Mouse (Mus musculus): ENCODE data around the gene Litaf.

Litaf gene

DNA sequence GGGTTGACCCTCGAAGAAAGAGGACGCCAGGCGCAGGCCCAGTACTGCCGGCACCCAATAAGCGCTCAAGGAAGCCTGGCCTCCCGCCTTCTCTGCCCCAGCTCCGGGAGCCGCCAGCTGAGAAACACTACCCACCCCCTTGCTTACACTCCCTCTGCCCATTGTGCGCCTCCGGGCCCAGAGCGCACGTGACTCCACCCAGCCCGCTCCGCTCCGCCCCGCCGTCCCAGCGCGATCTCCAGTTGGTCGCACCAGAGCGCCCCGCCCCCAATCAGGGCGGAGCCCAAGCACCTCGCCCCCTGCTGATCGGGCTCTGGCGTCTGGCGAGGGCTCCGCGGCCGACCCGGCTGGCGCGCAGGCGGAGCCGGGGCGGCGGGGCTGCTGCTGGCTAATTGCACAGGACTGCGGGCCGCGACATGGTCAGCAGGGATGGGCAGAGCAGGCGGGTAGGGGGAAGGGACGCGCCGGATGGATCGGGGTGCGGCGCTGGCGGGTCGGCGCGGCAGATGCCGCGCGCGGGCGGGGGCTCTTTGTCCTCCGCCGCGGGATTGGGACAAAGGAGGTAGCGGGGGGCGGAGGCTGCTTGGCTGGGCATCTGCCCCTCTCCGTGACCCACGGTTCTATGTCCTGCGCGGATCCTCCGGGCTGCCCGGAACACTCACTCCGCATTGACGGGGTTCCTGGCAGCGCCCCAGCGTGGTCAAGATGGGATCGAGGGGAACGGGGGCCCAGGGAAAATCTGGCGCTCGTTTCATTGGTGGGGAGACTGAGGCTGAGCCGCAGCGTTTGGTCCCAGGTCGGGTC is at the start of gene Litaf:
Litaf (minus strand) TSS at position 129 of the 804 bp plus-strand sequence.
- in situ Hi-C loops (cut with MseI, MboI), result no loop called here

DNA sequence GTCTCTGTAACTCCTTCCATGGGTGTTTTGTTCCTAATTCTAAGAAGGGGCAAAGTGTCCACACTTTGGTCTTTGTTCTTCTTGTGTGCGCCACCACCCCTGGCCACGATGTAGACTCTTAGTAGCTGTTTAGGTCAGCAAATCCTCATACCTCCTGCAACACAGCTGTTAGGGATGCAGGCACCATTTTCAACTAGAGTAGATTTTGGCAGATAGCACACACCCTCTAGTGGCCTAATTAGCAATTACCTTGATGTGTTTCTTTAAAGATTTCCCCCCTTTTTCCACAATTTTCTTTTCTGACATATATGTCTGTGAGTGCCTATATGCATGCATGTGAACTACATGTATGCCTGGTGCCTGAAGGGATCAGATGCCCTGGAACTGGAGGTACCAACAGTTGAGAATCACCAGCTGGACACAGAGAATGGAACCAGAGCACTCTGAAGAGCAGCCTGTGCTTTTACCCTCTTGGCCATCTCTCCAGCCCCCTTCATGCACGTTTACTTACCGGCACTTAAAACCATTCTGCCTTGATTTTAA is 43.3 kb upstream of the Litaf start:
- in situ Hi-C loops (cut with MseI, MboI), result loop anchor here in 1 of 2 experiments (5.0 kb wide), 1 partner anchor 72 kb away; no protein-coding TSS in a partner anchor

DNA sequence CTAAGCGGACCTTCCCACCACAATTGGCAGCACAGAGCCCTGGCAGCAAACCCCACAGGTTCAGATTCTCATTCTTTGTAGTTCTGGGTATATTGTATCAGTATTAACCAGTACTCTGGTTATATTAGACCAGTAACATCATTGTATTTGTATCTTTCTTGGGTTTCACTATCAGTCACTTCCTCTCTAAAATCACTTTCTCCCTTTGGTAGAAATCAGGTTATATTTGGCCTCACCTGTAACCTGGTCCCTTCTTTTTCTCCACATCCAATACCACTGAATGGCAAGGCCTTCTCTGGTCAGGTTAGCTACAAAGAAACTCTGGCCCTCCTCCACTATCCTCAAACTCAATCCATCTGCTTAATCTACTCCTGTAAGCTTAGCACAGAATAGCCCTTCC is 38.9 kb upstream of the Litaf start:
- in situ Hi-C loops (cut with MseI, MboI), result loop anchor here in 1 of 2 experiments (5.0 kb wide), 1 partner anchor 68 kb away; no protein-coding TSS in a partner anchor

DNA sequence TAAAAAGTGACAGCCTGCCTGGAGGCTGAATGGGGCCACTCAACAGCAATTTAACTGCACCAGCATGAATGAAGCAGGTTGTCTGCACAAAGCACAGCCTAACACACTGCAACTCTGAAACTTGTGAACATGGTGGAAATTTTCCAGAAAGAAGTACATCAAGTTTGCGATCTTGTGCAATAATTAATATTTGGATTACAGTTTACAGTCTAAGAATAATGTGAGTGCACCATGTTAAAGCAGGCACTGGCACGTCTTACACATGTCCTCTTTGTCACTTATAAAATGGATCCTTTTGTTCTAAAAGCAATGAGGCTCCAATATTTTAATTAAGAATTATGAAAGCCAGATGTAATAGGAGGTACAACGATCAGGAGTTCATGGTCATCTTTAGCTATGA is 31.3 kb upstream of the Litaf start:
- in situ Hi-C loops (cut with MseI, MboI), result no loop called here

DNA sequence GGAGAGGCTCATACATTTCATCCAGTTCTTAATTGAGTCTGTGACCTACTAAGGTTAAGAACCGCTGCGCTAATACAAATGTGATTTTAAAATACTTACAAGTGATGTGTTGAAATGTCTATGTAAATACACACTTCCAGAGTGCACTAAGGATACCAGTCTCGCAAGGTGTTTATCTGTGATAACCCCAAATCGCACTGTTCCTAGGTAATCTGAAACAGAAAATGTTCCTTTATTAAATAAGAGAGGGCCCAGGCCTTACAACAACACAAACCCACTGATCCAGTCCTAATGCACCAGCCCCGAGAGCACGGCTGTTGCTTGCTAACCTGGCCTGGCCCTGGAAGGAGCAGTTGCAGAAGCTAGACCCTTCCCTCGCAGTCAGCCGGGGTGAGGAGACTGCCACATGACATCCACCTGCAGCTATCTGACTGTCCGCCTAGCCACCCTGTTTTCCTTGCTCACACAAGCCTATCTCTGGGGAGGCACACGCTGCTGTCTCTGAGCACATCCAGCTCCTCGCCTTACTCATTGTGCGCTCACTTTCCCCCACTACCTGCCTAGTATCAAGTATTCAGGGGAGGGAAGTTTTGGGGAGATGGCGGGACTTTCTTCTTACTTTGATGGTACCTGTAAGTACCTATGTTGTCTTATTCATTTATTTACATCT is 27.9 kb upstream of the Litaf start:
- in situ Hi-C loops (cut with MseI, MboI), result no loop called here

DNA sequence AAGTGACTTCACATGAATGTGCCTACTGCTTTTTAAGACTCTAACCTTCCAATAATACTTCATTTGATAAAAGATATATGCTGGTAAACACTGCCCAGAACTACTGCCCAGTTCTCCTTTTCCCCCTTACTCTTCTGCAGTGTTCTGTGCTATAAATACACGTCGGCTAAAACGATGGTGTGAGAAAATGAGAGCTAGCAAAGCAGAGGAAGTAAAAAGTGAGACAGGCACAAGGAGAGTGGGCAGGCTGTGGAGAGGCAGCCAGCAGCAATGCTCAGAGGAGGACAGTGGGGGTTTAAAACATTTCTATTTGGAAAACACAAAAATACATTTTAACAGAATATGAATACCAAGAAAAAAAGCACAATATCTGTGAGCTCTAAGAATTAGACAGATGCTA is 26.6 kb upstream of the Litaf start:
- in situ Hi-C loops (cut with MseI, MboI), result no loop called here

DNA sequence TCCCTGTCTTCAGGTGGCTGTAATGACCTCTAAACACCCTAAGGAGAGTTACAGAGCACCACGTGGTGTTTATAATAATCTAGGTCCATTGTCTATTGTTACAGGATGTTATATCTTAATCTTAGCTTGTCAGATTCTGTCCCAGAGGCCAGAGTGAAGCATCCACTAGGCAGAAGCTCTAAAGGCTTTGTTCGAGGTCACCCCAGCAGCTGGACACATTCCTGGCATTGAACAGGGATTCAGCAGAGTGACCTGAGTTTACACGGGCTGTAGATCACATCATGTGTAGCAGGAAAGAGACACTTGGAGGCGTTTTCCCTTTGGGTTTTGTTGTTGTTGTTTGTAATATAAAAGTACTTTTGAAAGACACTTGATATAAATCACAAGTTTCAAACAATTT is 26.1 kb upstream of the Litaf start:
- in situ Hi-C loops (cut with MseI, MboI), result no loop called here

DNA sequence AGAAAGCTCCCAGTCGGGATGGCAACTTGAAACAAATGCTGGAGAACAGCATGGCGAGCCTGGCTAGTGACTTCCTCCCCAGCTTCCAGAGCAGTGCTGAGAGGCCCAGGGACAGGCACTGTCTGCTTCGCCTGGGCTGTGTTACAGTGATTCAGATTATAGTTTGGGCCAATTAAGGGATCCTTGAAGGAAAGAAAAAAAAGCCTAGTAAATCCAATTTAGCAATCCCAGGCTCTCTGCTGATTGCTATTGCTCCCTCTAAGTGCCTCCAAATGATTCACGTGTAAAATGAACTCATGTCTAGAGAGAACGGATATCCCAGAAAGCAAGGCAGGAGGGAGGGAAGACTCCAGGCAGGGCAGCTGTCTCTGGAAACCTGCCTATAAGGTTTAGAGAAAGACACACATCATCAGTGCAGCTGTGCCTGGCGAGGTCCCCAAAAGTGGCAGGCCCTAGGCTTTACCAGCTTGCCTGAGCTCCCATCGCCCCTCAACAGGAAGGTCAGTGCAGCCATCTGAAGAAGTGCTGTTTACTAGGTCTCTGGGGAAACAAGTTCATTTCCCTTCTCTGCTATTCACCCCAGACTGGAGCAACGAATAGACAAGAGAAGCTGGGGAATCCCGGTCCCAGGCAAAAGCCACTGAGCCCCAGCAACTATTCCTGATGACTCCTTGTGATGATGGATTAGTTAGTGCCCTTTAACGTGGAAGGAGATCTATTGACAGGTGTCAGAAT is 25.0 kb upstream of the Litaf start:
- in situ Hi-C loops (cut with MseI, MboI), result no loop called here

DNA sequence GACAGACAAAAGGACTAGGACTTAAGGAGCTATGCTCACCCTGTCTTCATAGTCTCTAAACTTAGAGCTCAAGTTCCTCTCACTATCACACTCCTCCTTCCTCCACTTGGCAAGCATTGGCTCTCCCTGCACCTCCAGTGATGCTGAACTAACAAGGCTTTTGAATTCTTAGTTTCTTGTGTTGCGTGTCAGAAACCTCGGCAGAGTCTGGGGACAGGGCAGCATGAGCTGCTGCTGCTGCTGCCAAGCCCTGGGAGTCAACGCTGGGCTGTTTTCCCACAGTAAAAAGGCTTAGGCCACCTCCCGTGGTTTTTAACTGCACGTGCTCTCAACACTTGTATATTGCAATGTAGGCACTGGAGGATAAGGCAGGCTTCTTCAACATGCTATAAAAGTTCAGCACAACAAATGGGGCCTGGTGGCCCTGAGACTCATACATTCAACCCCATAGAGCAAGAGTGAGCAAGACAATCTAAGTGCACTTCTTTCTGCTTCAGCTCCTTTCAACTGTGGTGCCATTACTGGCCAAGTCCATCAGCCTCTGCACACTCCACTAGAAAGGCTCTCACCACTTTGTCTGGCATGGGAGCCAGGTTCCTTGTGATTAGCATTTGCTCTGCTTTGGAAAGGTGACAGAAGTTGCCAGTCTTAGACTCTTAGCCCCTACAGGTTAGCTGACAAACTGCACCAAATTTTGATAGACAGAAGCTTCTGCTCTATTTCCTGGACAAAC is 21.1 kb upstream of the Litaf start:
- in situ Hi-C loops (cut with MseI, MboI), result no loop called here

DNA sequence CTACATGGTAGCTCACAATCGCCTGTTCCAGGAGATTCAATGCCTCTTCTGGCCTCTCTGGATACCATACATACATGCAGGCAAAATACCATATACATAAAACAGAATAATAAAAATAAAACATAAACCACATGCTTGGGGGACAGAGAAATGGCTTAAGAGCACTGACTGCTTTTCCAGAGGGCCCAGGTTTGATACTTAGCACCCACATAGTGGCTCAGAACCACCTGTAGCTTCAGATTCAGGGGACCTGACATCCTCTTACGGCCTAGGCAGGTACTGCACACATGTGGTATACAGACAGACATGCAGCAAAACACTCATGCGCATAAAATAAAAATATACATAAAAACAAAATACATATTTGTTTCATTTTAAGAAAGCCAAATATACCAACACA is 20.3 kb upstream of the Litaf start:
- in situ Hi-C loops (cut with MseI, MboI), result no loop called here

DNA sequence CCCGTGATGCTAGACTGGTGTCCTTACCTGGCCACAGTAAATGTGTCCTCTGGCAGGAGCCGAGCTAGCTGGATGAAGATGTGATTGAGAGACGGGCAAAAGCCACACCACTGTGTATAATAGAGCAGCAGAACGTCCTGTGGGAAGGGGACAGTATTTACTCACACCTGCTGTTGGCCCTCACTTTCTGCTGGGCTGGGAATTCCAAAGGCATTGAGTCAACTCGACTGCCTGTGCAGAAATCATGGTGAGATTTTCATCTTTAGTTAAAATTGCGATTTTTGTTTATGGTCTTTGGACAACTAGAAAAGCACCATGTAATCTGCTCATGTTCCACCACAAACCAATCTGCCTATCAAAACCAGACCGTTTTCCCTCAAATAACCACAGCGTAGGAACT is 18.2 kb upstream of the Litaf start:
- in situ Hi-C loops (cut with MseI, MboI), result no loop called here

DNA sequence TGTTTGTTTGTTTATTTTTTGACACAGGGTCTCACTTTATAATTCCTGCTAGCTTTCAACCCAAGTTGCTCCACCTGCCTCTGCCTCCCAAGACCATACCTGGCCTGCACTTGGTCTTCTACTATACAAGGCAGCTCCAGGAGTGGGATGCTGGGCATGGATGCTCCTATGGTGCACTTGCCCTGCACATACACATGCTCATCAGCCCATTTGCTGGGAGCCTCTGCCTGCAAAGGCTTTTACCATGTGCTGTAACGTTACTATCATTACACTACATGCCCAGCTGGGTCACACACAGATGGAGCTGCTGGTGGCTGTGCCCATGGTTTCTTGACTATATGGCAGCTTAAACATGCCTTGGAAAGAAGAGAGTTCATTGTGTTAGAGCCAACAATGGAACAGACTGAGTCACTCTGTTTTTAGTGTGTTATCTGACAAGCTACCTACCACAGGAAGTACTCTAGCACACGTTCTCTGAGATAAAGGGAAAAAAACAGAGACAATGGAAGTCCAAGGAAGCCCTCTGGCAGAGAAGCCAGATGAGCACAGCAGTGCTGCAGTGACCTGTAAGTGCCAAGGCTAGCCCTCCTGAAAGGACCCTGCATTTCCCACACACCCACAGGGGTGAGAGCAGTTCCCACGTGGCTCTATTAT is 12.4 kb upstream of the Litaf start:
- in situ Hi-C loops (cut with MseI, MboI), result no loop called here

DNA sequence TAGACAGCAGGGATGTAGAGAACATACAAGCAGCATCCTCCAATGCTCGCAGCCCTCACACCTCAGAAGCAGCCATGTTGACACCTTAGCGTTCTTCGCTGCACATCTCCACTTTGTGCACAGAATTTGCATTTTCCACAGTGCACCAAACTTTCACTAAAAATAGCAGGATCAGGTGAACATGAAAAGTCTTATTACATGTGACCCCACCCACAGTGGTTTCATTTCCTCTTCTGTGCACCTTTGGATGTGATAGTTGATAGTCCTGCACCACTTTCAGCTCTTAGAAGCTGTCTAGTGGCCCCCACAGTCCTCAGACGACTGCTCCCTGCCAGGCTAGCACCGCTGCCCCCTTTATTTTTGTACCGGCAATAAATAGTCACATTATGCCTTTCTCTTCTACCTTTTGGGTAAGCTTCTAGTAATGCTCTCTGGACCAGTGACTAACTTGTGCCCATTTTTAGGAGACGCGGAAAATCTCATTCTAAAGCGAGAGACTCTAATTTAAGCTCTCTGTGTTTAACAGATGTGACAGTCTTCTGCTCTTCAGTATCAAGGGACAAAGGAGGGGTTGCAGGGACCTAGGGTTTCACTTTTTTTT is 11.7 kb upstream of the Litaf start:
- in situ Hi-C loops (cut with MseI, MboI), result no loop called here

DNA sequence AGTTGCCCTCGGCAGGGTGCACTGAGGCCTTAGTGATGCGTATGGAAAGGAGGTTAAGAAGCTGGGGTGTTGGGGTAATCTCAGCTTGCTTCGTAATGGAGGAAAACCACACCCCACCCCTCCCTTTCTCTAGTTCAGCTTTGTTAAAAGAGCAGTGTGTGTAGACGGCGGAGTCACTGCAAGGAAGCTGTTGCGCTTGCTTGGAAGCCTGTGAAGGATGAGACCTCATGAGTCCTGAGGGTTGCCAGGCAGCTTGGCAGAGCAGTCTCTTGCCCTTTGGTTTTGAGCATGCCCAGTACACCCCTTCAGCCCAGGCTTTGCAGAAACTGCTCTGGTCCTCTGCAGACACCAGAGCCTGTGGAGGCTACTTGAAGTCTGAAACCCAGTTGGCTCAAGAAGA is 7.1 kb upstream of the Litaf start:
- in situ Hi-C loops (cut with MseI, MboI), result no loop called here

DNA sequence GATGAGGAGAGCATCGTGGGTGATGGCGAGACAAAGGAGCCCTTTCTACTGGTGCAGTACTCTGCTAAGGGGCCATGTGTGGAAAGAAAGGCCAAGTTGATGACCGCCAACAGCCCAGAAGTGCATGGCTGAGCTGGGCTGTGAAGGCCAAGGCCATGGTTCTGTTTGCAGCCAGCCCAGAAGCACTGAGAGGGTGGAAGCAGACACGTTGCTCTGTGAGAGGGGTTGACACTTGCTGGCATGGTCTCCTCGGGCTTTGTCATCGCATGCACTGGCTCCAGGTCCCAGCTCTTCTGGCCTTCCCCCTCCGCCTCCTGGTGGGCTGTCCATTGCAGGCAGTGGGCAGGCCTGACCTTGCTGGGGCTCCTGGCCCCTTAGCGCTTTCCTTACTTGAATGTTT is 6.5 kb upstream of the Litaf start:
- in situ Hi-C loops (cut with MseI, MboI), result no loop called here

DNA sequence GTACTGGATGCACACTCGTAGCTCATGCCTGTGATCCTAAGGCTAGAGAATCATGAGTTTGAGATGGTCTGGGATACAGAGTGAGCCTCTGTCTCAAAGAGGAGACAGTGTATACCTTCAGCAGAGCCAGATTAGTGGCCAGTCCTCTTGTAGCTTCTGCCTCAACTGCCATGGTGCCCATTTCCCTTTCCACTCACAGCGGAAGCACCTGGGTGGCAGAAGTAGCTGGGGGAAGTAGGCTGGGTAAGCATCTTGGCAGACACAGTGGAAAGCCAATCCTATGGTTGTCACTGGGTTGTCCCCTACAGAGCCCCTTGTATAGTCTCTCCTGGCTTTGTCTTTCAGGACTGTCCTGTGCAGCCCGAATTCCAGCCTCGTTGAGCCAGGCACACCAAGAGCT is 5.9 kb upstream of the Litaf start:
- in situ Hi-C loops (cut with MseI, MboI), result no loop called here

DNA sequence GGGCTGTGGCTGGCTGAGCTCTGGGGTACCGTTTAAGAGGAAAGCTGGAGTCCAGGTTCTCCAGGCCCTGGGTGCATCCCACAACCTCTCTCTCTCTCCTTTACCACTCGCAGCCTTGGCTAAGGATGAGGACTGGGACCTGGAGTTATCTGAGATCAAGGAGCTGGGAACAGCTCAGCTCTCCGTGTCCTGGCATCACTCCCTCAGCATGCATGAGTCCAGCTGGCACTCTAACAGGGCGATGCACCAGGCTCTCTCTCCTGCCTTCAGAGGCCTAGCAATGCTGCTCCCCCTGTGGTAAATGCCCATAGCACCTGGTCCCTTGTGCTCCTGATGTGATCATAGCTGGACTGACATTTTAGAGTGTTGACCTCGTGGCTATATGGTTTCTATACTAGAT is 5.2 kb upstream of the Litaf start:
- in situ Hi-C loops (cut with MseI, MboI), result no loop called here

DNA sequence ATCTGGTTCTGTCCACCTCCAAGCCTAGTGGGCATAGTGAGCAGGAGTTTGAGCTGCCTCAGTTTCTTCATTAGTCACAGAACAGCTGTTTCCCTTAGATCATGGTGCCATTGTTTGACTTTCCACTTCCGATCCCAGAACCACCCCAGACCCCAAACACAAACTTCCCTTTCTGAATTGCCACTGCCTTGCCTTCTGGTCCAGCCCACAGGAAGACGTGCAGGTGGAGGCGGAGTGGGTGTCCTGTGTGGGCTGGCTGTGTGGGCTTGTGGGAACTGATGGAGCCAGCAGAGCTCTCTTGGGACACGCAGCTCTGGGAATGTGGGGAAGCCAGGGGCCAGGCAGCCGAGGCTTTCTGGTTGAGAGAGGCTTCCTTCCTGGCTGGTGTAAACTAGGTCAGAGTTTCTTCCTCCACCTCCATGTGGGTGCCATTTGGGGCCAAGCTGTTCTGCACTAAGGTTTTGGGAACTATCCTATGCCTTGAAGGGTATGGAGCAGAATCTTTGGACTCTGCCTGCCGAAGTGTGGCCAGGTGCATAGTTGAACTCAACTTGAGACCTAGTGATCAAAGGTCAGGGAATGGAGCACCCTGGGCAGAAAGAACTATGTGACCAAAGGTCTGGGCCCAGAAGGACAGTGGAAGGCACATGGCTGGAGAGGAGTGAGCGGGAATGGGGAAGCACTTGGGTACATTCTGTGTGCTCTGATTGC is 3.9 kb upstream of the Litaf start:
- in situ Hi-C loops (cut with MseI, MboI), result no loop called here

DNA sequence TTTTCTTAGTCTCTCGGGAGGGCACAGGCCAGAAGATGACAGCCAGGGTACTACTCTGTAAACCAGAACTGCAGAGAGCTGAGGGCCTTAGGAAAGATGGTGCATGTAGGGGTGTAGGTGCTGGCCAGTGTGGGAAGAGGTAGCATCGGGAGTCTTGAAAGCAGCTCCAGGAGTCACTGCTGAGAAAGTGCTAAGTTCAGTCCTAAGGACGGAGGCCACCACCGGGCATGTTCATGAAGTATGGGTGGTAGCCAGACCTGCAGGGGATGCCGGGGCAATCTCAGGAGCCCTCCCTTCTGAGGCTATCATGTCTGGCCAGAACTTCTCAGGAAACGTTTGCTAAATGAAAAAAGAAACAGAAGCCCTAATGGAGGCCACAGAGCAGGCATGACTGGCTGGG is 3.3 kb upstream of the Litaf start:
- in situ Hi-C loops (cut with MseI, MboI), result no loop called here

DNA sequence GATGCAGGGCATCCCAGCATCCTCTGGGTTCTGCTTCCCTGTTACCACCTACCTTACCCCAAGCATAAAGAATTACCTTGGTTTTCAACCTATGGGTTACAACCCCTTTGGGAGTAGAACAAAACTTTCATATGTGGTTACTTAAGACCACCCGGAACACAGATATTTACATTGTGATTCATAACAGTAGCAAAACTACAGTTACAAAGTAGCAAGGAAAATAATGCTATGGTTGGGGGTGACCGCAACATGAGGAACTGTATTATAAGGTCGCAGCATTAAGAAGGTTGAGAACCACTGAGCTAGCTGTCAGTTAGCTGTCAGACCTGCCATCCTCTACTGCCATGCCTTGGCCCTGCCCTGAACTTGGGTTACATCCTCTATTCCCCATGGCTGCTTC is 2.7 kb upstream of the Litaf start:
- in situ Hi-C loops (cut with MseI, MboI), result no loop called here
